Mouse (Mus musculus) ES-Bruce4 (cell line): ENCODE data around the gene Sfrp4.
A peak's percentile ranks its signal among the peaks of the same experiment; 100 is the strongest.

Experiments
- CTCF ChIP-seq: IDR thresholded peaks from one replicate; pipeline ENCODE4 v1.8.1; 2011; ENCODE audit warnings: low read depth, low read length
- POLR2A ChIP-seq: IDR thresholded peaks from one replicate; pipeline ENCODE4 v1.8.1; 2011; ENCODE audit warnings: low read length; ENCODE audit not compliant: insufficient read depth

DNA sequence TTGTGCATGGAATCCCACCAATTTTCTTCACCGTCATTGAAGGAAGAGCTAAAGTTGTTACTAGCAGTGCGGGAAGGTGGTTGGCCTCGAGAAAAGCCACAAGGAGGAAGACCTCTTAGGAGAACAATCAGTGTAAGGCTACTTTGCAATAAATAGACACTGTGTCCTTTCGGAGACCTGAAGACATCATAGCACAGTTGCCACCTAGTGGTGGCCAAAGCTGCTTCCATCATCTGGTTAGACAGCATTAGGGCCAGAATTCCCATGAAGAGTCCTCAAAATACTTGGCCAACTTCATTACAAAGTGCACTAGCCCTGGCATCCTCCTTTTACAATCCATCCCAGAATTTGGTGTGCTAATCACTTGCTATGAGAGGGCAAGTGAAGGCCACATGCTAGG, 13.2 kb downstream of the Sfrp4 start:
- TF ChIP-seq POLR2A (no peak), CTCF (peak; percentile 13)
